Mouse (Mus musculus) E14TG2a.4 (cell line): ENCODE measurements around the gene Prss54.
A peak's percentile ranks its signal among the peaks of the same experiment; 100 is the strongest.

Source experiments
- H3K27me3 ChIP-seq: 2 replicates; pipeline ENCODE4 v1.6.1; 2014; ENCODE audit warnings: low read length, control low read depth; ENCODE audit not compliant: insufficient read depth
- H3K36me3 ChIP-seq: 2 replicates; pipeline ENCODE4 v1.6.1; 2014; ENCODE audit warnings: low read length, control low read depth; ENCODE audit not compliant: insufficient read depth
- H3K4me1 ChIP-seq: replicated peaks from 2 replicates; pipeline ENCODE4 v1.6.1; 2014; ENCODE audit warnings: low read depth, low read length, control low read depth
- H3K4me3 ChIP-seq: replicated peaks from 2 replicates; pipeline ENCODE4 v1.5.1; 2014; ENCODE audit warnings: mild to moderate bottlenecking, low read length
- H3K9me3 ChIP-seq: 2 replicates; pipeline ENCODE4 v1.6.1; 2014; ENCODE audit warnings: low read length, control low read depth
- CTCF ChIP-seq: conservative IDR thresholded peaks from 2 replicates; pipeline ENCODE4 v1.5.1; 2014; ENCODE audit warnings: low read length
- NANOG ChIP-seq: IDR thresholded peaks from 2 replicates; pipeline ENCODE4 v1.6.1; 2014; ENCODE audit warnings: borderline replicate concordance, low read length, mixed read lengths
- POU5F1 ChIP-seq: IDR thresholded peaks from 2 replicates; pipeline ENCODE4 v1.6.1; 2014; ENCODE audit warnings: low read length, borderline replicate concordance

Prss54 gene

GRCm38 (mm10) chr8:95546986-95547385, 29.2 kb downstream of the Prss54 start:
- peaks cover 13% of the 10 kb centered on the region for H3K27me3 ChIP-seq
- H3K36me3 ChIP-seq, result no peaks in the 10 kb centered on the region
- H3K4me3 ChIP-seq, result peak overlapping the region; percentile 76; the same call in 1 of the 2 replicates
- TF ChIP-seq POU5F1 (no peak), CTCF (no peak)
- no peaks in the 10 kb centered on the region for H3K9me3 ChIP-seq
- H3K4me1 ChIP-seq, result peaks cover 56% of the 10 kb centered on the region

GRCm38 (mm10) chr8:95545815-95546214, 30.3 kb downstream of the Prss54 start:
- H3K4me1 ChIP-seq, result peaks cover 65% of the 10 kb centered on the region
- TF ChIP-seq POU5F1, result no peak
- TF ChIP-seq CTCF, result no peak
- no peak for TF ChIP-seq NANOG
- H3K36me3 ChIP-seq, result no peaks in the 10 kb centered on the region
- H3K9me3 ChIP-seq, result no peaks in the 10 kb centered on the region
- H3K27me3 ChIP-seq, result peaks cover 15% of the 10 kb centered on the region
- H3K4me3 ChIP-seq, result peak overlapping the region; percentile 71

GRCm38 (mm10) chr8:95543065-95543464, 33.1 kb downstream of the Prss54 start:
- H3K9me3 ChIP-seq, result no peaks in the 10 kb centered on the region
- no peaks in the 10 kb centered on the region for H3K36me3 ChIP-seq
- no peak for TF ChIP-seq POU5F1
- no peak for TF ChIP-seq CTCF
- TF ChIP-seq NANOG, result no peak
- H3K4me1 ChIP-seq, result peaks cover 44% of the 10 kb centered on the region
- H3K4me3 ChIP-seq, result no peak overlapping the region
- peaks cover 15% of the 10 kb centered on the region for H3K27me3 ChIP-seq

- peaks cover 35% of the 10 kb centered on the region for H3K4me1 ChIP-seq
- peaks cover 15% of the 10 kb centered on the region for H3K27me3 ChIP-seq
- no peak for TF ChIP-seq CTCF
- TF ChIP-seq POU5F1, result no peak
- no peak for TF ChIP-seq NANOG
- H3K9me3 ChIP-seq, result no peaks in the 10 kb centered on the region
- no peaks in the 10 kb centered on the region for H3K36me3 ChIP-seq
- no peak overlapping the region for H3K4me3 ChIP-seq
Measured at GRCm38 (mm10) chr8:95542191-95542590, 33.9 kb downstream of the Prss54 start.

GRCm38 (mm10) chr8:95539487-95539886, 36.7 kb downstream of the Prss54 start:
- Histone ChIP-seq H3K9me3 (no peaks in the 10 kb centered on the region), H3K36me3 (no peaks in the 10 kb centered on the region), H3K4me1 (peaks cover 17% of the 10 kb centered on the region), H3K4me3 (no peak overlapping the region), H3K27me3 (peaks cover 21% of the 10 kb centered on the region)
- TF ChIP-seq NANOG (no peak), POU5F1 (no peak), CTCF (no peak)

GRCm38 (mm10) chr8:95533584-95534387, 42.4 kb downstream of the Prss54 start, which contains the start of gene Ccdc113:
Gene Ccdc113 (plus strand): TSS chr8:95534085.
- H3K4me1 ChIP-seq, result peaks cover 50% of the 10 kb centered on the region
- no peaks in the 10 kb centered on the region for H3K9me3 ChIP-seq
- no peaks in the 10 kb centered on the region for H3K36me3 ChIP-seq
- no peak for TF ChIP-seq CTCF
- no peak for TF ChIP-seq POU5F1
- no peak; the same call in 1 of the 2 replicates for TF ChIP-seq NANOG
- H3K4me3 ChIP-seq, result peak within 1 kb of the TSS; percentile 74
- H3K27me3 ChIP-seq, result peaks cover 6% of the 10 kb centered on the region; the same call in 1 of the 2 replicates

GRCm38 (mm10) chr8:95532206-95532605, 43.9 kb downstream of the Prss54 start:
- TF ChIP-seq CTCF, result no peak
- TF ChIP-seq NANOG, result no peak; the same call in 1 of the 2 replicates
- no peak for TF ChIP-seq POU5F1
- no peak overlapping the region for H3K4me3 ChIP-seq
- peaks cover 66% of the 10 kb centered on the region for H3K4me1 ChIP-seq
- peaks cover 6% of the 10 kb centered on the region; the same call in 1 of the 2 replicates for H3K27me3 ChIP-seq
- no peaks in the 10 kb centered on the region for H3K36me3 ChIP-seq
- H3K9me3 ChIP-seq, result no peaks in the 10 kb centered on the region

- Histone ChIP-seq H3K4me1 (peaks cover 70% of the 10 kb centered on the region), H3K9me3 (no peaks in the 10 kb centered on the region), H3K36me3 (no peaks in the 10 kb centered on the region), H3K4me3 (peak overlapping the region; percentile 58), H3K27me3 (no peaks in the 10 kb centered on the region)
- TF ChIP-seq NANOG (no peak), CTCF (peak; percentile 17; the same call in 1 of the 2 replicates)
Measured at GRCm38 (mm10) chr8:95528750-95529310, 47.3 kb downstream of the Prss54 start.
